Mouse (Mus musculus) spleen, postnatal 10 days (tissue): ENCODE results near the gene Rac3.
"Not testable (repeated sequence)": the region's sequence is repeated elsewhere in the genome, so short reads cannot be mapped to it uniquely, and the experiment has no call there.

ENCODE experiments used
- DNase-seq, 2 experiments: peaks; one replicate each; pipeline ENCODE4 v3.0.0; 2021 to 2022; ENCODE audit warnings: low spot score in 2 of 2

Gene Rac3

GRCm38 (mm10) chr11:120728530-120729240 lies 7.4 kb downstream of the Rac3 start:
- DNase-seq, result no peak

DNA sequence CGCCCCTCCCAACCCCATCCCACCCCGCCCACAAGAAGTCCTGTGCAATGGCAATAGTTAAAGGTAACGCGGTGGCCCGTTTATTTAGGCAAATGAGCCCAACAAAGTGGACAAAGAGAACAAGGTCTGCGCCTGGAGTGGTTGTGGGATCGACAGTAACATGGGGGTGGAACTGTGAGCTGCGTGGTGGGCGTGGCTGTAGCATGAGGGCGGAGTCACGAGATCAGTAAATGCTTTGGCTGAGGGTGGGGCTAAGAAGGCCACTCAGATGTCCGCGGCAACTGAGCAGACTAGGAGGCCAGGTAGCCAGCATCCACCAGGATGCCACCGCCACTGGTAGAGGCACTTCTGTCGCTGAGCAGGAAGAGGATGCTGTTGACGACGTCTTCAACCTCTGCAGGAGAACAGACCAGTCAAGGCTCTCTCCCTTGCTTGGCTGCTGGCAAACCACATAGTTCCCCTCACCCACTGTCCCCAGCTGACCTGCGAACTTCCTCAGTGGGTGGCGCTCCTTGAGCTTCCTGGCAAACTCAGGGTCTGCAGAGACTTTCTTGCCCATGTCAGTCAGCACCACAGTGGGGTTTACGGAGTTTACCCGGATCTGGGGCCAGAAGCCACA lies 8.3 kb downstream of the Rac3 start:
- peak in 1 of 2 experiments; percentile 68 for DNase-seq

DNA sequence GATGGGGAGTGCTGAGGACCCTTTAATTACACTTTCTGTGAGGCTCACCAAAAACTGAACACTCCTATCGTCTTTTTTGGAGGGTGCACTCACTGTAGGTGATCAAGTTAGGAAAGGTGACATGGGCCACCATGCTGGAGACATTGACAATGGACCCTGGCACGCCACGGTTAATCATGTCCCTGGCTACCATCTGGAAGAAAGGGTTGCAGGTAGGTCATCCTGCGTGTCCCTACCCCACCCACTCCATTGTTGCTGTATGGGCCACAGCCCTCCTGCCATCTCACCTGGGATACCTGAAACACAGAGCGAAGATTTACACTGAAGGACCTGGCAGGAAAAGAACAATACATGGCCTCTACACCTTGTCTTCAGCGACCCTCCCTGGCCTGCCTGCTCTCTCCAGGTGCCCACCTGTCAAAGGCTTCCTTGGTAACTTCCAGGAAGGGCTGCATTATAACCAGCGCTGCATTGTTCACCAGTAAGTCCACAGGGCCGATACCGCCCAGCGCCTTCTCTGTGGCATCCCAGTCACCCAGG lies 9.1 kb downstream of the Rac3 start:
- DNase-seq, result no peak

DNA sequence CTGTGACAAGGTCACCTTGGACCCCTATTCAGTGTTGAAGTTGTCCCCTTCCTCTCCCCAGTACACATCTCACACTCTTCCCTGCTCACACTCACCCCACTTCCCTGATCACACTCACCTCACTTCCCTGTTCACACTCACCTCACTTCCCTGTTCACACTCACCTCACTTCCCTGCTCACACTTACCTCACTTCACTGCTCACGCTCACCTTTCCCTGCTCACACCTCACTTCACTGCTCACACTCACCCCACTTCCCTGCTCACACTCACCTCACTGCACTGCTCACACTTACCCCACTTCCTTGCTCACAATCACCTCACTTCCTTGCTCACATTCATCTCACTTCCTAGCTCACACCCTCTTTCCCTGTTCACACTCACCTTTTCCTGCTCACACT lies 10.1 kb downstream of the Rac3 start:
- no peak for DNase-seq

DNA sequence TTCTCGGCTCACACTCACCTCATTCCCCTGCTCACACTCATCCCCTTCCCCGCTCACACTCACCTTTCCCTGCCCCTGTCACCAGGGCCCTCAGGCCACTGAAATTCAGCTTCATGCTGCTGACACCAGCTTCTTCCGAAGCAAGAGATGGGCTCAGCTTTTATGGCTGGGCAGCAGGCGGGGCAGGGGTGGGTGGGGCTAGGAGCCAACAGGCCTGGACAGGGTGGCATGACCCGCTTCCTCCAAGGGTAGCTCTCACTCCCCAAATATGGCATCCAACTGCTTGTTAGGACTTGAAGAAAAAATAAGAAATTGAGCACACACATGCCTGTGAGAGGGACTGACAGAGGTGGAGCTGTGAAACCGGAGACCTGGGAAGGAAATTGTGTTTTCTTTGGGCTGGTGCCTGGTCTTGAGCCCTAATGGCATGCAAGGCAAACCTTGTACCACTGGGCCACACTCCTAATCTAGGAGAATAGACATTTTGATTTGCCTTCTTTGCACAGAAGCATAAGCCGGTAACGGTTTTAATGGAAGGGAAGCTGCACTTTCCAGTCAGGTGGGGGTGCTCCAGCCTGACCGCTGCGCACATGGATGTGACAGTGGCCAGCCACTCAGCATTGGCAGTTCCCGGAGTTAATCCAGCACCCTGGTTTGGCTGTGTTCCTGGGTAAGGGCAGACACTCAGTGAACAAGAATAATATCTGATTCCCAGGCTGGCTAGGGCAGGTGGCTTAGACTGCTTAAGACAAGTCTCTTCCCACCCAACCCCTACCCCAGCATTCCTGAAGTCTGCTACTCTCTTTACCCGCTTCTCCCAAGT lies 10.8 kb downstream of the Rac3 start, which contains the start of gene Cbr2:
TSS of gene Cbr2 (minus strand) at position 257 of the 823 bp plus-strand sequence.
- no peak for DNase-seq

DNA sequence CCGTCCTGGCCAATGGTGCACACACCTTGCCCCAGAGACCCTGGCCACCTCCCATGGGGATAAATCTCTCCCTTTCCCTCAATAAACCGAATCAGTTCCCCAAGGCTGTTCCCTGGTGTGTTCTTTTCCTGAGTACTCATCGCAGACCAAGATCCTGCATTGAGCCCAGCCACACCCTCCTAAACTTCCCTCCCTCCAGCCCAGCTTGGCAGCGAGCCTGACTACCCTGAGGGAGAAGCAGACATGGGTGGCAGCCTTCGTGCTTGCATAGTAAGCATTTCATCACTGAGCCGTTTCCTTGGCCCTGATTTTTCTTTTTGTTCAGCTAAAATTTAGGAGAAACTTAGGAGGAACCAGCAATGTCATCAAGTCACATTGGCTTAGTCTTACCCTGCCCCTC lies 12.3 kb downstream of the Rac3 start:
- no peak for DNase-seq

GRCm38 (mm10) chr11:120736424-120736823 lies 15.2 kb downstream of the Rac3 start:
- no peak for DNase-seq

GRCm38 (mm10) chr11:120740981-120741380 lies 19.7 kb downstream of the Rac3 start:
- DNase-seq, result no peak

- no peak for DNase-seq
These were observed 22.9 kb downstream of the Rac3 start for GRCm38 (mm10) chr11:120744121-120744701.

GRCm38 (mm10) chr11:120747974-120748373 lies 26.7 kb downstream of the Rac3 start:
- DNase-seq, result no peak

DNA sequence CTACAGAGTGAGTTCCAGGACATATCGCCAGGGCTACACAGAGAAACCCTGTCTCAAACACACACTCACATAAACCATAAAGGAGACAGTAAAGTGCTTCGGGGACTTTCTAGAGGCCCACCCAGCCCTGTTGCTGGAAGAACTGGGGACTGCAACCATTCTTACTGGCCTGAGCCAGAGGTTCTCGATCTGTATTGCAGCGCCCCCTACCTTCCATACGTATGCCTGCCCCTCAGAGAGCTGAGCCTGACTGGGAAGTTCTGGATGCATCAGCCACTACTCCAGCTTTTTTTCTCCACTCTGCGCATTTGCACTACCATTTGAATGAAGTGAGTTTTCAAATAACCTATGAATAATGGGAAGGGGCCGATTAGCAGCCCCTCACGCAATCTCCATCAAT lies 28.2 kb downstream of the Rac3 start:
- DNase-seq, result peak in 1 of 2 experiments; percentile 65

DNA sequence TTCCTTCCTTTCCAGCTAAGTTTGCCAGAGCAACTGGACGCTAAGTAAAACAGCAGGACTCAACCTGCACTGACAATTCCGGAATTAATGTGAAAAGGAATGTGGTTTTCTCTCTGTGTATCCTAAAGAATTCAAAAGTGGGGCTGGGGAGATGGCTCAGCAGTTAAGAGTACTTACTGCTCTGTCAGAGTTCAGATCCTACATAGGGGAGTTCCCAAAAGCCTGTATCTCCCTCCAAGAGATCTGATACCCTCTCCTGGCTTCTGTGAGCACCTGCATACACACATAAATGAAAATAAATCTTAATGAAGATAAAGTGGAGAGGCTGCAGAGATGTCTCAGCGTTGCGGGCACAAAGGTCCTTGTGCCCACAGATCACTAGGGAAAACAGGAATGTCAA lies 30.3 kb downstream of the Rac3 start:
- DNase-seq, result no peak

- no peak for DNase-seq
These were observed 39.0 kb downstream of the Rac3 start for GRCm38 (mm10) chr11:120760236-120760635.

DNA sequence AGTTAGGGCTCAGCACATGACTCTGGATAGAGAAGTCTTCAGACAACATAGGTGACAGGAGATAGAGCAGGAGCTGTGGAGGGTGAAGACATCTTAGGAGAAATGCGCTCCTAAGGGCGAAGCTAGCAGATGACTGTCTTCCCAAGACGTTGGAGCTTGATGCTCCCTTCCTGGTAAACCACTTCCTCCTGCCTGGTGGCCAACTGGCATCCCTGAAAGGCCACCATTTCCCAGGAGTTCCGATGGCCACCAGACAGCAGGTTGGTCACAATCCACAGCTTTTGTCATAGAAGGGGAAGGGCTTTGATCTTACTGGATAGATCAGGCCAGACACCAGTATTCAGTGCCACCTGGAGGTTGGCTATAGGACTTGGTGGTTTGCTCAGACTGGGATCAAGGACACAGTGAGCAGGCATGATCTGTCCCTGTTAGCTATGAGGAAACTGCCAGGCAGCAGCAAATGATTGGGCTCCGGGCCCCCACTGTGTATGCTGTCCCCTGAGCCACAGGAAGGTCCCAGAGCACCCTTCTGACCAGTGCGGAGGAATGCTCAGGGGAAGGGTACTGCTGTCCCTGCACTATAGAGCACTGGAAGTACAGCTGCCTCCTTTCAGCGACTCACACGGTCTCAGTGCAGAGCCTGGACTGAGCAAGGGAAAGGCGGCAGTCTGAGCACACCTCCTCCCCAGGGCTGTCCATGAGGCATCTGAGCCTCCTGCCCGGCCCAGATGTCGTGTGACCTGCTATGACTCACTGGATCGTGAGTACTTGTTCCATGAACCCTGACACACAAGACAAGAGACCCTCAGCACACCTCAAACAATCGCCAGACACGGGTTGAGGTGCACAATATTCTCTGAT lies 40.8 kb downstream of the Rac3 start:
- no peak for DNase-seq

- not testable (repeated sequence) for DNase-seq
These were observed 41.4 kb downstream of the Rac3 start, which contains the start of gene Hmga1b for GRCm38 (mm10) chr11:120762672-120763041. Gene Hmga1b, plus strand, starts transcription at chr11:120762794.

DNA sequence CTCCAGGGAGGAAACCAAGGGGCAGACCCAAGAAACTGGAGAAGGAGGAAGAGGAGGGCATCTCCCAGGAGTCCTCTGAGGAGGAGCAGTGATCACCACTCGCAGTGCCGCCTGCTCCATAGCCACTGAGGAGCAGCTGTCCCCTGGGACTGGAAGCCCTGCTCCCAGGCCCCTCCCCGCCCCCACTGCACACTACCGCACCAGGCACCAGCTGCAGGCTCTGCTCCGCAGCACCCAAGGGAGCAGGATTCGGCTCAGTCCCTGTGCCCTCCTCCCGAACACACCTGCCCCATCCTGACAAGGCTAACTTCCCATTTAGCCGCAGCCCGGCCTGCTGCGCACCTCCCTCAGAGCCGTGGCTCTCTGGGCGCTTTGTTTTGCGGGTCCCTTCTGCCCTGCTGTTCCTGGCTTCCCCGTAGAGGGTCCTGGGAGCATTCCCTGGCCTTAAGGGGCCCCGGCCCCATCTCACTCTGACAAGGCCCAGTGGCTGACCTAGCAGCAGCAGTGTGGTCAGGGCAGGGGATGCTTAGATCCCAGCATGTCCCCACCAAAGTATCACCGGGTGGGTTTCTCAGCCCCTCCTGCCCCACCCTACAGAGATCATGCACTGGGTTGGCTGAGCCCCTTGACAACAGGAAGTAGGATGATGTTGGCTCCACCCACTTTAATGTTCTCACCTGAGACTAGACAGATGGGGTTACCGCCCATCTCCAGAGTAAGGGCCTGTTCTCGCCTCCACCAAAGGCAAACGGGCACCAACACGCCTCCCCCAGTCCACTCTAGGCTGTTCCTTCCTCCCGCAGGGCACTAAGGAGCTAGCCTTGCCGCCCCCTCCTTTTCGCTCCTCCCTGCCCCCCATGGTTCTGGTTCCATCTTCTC lies 42.1 kb downstream of the Rac3 start:
- not testable (repeated sequence) for DNase-seq

DNA sequence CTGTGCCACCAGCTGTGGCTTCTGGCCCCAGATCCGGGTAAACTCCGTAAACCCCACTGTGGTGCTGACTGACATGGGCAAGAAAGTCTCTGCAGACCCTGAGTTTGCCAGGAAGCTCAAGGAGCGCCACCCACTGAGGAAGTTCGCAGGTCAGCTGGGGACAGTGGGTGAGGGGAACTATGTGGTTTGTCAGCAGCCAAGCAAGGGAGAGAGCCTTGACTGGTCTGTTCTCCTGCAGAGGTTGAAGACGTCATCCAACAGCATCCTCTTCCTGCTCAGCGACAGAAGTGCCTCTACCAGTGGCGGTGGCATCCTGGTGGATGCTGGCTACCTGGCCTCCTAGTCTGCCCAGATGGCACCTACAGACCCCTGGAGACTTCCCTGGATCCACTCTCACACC lies 45.8 kb downstream of the Rac3 start:
- not testable (repeated sequence) for DNase-seq

- no peak for DNase-seq
These were observed 46.9 kb downstream of the Rac3 start for GRCm38 (mm10) chr11:120768206-120768605.

DNA sequence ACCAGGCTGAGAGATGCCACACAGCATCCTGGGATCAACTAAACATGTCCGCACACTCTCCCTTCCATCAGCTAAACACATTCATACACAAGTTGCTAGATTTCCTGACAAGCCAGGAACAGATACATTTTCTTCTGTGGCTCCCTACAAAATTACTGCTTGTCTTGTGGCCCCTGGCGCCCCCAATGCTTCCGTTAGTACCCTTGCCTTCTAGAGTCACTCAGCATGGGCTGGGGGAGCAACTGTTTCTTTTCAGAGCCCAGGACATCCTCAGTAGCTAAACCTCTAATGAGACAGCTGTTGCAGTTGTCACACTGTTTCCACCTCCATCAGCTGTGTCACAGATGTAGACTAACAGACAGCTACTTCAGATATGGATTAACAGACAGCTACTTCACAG lies 51.5 kb downstream of the Rac3 start:
- DNase-seq, result no peak
